Mouse (Mus musculus) retina, embryonic 14.5 days (tissue): ENCODE data around the gene Gm45015.
A peak's percentile ranks its signal among the peaks of the same experiment; 100 is the strongest.
"Not testable (repeated sequence)": the region's sequence is repeated elsewhere in the genome, so short reads cannot be mapped to it uniquely, and the experiment has no call there.

Experiments
- DNase-seq: peaks from one replicate; pipeline ENCODE4 v3.0.0-alpha.2; 2015; ENCODE audit warnings: low spot score

The Gm45015 gene

DNA sequence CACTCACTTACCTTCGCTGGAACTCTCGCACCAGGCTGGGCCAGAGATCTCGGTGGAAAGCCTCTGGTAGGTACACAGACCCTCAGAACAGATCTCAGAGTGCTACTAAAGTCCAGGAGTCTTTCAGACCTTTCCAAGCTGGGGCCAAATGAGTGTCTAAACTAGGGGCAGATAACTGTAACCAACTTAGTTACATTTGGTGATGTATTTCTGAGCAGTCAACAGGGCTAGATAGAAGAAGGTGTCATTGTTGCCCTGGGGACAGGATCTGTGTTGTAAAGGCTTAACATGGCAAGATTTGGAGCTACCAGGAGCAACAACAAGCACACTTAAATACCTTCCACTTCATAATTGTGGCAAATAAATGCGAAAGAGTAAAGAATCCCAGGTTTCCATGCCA is at the start of gene Gm45015:
Gm45015 (minus strand) TSS at position 101 of the 400 bp plus-strand sequence.
- DNase-seq: no peak

DNA sequence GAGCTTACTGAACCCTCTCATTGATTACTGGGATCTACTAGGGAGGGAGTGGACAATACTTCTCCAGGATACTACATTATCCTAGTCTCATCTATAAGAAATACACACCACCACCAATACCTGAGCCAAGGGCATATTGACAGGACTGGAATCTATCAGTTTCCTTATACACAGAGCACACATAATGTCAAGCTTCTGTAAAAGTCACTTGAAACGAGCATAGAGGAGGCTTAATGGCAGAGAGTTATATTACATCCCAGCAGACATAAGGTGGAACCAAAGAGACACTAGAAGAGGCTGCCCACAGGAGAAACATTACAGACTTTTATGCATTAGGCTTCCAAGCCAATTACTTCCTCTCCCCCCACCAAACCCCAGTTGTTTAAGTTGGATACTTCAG is 48.3 kb upstream of the Gm45015 start:
- no peak for DNase-seq

DNA sequence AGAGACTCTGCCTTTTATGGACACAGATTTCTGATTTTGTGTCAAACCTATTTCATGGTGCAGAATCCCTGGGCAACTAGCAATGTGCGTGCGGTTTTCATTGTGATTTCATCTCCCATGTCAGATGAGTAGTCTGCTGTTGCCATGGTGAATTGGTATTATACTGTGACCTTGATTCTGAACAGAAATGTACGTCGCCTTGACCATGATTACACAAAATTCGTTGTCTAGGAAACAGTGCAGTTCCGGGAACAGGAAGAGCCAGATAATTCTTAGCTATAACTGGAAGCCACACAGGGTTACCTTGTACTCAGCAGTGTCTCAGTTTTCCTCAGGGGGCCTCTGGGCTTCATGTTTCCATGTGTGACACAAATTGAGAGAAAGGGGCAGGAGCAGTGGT is 47.8 kb upstream of the Gm45015 start:
- DNase-seq: no peak

DNA sequence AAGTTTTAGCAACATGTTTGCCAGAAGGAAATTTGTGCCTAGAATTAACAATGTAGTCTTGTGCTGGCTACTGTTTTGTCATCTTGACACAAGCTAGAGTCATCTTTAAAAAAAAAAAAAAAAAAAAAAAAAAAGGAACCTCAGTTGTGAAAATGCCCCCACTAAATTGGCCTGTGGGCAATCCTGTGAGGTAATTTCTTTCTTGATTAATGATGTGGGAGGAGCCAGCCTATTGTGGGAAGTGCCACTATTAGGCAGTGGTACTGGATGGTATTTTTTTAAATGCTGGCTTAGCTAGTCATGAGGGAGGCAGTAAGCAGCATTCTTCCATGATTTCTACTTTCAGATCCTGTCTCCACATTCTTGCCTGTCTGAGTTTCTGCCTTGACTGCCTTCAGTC is 26.7 kb upstream of the Gm45015 start:
- no peak for DNase-seq

DNA sequence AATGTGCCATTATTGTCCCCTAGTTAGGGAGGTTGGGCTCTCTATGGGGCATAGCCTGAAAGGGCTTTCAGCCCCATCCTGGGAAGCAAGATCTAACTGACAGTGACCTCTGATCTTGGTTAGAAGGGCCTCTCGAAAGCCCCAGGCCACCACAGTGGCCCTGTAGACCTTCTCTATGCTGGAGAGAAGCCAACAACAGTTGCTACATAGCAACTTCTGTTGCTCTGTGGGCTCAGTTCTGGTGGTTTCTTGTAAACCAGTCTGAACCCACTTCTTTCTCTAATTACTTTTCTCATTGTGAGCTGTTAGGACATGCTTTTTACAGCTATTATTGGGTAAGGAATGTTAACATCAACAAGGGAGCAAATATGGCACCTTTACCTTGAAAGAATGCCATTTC is 20.1 kb upstream of the Gm45015 start:
- no peak for DNase-seq

DNA sequence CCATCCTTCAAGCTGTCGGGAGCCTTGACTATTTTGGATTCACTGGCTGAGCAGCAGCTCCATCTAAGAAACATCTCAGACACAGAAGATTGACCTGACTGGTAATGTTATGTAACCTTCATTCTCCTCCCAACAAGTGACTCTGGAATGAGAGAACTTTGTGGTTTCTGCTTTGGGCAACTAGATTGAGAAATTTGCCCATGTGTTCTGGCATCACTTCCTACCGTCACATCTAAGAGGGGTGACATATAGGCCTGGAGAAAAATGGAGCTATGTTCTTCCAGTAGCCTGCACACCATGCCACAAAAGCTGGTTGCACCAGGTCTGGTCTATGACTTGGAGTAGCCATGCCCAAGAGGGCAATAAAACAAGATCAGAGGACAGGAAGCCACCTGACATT is 19.5 kb upstream of the Gm45015 start:
- DNase-seq: no peak

DNA sequence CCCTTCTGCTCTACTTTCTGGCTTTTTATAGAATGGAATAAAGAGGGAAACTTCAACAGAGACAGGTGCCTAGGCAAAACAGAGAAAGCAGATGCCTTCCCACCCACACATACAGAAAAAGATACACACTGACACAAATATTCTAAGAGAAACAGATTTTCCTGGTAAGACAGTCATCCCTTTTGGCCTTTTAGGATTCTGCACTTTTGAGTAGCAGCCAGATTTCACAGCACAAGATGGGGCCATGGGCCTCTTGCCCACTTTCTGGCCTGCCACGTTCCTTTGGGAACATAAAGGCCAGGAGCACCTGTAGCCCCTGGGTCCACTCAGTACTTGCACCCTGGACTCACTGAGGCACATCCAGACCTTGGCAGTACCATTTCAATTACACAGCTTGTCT is 7.7 kb upstream of the Gm45015 start:
- no peak for DNase-seq

DNA sequence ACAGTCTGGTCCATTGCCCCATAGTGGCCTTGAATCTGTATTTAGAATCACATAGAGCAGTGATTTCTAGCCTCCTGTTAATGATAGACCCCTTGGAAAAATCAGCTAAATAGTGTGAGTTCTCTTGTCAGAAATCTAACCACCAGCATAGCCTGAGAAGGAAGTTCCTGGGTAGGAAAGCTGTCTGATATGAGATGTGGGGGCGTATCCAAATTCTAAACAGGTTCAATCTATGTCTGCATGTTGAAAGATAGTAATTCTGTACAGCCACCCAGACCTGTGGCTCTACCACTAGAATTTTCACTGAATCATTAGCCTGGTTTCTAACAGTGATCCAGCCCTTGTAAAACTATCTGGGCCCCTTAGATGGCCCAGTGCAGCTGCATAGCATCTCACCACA is 7.2 kb upstream of the Gm45015 start:
- no peak for DNase-seq

DNA sequence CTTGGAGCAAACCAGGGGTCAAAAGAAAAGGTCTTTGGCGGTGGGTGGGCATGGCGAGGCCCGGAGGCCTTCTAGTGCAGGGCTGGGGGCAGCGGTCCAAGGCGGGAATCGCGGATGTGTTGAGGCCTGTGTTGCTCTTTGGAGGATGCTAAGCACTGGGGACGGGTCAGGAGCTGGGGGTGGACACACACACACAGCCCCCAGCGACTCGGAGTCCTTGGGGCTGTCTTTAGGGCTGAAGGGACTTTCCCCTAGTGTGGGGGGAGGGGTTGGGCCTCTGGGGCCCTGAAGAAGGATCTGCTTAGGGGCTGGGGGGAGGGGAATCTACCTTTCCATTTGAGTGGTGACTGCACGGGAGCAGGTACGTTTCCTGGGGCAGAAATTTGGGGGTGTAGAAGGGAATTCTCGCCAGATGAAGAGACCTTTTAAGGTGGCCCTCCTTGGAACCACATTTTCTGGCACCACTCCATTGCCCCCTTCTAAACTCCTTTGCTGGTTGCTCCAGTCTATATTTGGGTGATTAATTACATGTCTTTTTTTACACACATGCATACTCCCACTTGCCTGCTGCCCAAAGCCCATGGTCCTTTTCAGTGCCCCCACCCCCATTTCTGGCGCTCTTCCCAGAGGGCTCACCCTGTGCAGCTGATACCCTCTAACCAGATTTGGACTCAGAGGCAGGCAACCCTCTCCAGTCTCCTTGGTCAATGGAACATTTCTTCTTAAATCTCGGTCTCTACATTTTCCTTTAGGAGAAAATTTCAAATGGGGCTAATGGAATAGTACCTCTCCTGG is 6.5 kb upstream of the Gm45015 start:
- peak; percentile 31 for DNase-seq

DNA sequence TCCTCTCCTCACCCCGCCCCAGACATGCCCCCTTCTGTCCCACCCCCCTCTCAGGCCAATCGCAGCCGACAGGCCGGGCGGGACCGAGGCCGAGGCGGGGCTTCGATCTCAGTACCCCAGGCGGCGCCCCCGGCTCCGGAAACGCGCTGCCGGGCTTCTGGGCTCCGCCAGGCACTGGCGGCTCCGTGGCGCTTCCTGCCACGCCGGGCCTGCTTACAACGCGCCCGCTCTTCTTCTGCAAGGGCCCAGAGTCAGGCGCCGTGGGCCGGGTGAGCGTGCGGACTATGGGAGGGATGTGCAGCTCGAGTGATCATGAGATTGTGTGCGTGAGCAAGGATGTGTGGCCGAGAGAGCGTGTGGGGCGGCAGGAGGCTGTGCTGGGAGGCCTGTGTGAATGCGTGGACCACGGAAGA is 5.8 kb upstream of the Gm45015 start, which contains the start of gene Zfp275:
Zfp275 (plus strand) TSS at position 139 of the 413 bp plus-strand sequence.
- DNase-seq: peak; percentile 75

DNA sequence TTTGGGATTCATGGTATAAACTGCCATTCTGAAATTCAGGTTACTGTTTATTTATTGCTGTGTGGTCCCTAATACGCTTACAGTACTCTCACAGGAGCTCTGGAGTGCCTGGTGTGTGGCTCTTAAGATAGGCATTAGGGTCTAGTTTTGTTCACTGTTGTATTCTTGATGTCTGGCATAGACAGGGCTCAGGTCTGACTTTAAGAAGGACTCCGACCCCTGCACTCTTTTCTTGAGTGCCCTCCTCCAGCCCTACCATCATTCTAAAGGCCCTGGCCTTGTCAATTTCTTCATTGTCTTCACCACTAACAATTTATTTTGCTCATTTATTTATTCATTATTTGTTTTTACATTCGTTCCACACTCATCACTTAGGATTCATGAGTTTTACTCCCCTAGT is 5.4 kb upstream of the Gm45015 start:
- peak; percentile 1 for DNase-seq

DNA sequence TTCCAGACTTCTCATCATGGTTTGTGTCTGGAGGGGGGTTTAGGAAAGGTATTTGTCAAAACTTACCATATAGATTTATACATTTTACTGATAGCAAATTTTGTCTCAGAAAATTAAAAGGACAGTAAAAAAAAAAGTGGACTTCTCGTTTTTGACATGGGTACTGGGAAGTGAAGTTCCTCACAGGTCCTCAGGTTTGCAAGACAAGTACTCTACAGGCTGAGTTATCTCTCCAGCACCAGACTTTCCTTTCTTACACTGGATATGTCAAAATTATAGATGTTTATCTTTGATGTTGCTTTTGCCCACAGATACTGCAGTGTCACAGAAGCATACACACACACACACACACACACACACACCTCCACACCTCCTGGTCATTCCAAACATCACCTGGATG is 4.8 kb upstream of the Gm45015 start:
- no peak for DNase-seq

DNA sequence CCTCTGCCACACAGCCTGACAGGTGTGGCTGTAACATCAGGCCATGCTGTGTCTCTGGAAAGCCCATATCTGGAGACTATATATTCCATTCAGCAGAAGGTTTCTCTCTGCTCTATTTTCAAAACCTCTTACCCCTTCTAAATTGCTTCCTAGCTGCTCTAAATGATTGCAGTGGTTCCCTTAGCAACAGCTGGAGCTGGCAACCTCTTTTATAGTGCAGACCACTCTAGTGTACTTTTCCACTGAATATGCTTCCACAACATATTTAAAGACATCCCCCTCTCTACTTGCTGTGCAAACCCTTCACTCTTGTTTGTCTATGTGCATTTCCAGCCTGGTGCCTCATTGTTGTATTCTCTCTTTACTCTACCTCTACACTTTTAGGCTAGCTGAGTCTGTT is 3.1 kb downstream of the Gm45015 start:
- DNase-seq: no peak

DNA sequence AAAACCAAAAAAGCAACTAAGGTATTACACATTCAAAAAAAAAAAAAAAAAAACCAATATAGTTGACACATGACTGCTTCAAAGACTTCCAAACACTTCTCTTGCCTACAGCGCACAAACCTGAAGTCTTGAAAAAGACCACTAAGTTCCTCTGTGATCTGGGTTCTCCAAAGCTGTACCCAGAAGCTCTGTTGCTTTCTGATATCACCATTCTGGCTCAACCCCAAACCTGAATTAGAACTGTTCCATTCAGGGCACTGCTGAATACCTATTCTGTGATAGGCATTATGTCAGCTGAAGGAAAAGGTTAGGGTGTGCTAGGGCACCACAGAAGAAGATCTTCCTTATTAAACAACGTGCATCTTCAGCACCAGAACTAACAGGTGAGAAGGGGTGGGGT is 9.4 kb downstream of the Gm45015 start:
- no peak for DNase-seq

DNA sequence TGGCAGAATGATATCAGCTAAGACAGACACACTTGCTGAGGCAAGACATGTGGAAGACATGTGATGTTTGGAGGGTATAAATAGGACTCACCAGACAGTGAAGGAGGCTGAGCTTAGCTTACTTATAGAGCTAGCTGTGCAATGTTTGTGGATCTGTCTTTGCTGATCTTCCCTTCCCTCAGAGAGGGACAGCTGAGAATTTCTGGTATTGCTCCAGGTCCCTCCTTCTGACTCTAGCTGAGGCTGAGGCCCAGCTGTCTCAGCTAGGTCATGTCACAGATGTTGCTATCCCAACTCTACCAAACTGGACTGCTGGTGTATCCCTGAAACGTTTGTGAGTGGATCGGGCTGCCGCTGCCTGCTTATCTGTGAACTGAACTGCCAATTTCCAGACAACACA is 15.6 kb downstream of the Gm45015 start:
- DNase-seq: no peak

DNA sequence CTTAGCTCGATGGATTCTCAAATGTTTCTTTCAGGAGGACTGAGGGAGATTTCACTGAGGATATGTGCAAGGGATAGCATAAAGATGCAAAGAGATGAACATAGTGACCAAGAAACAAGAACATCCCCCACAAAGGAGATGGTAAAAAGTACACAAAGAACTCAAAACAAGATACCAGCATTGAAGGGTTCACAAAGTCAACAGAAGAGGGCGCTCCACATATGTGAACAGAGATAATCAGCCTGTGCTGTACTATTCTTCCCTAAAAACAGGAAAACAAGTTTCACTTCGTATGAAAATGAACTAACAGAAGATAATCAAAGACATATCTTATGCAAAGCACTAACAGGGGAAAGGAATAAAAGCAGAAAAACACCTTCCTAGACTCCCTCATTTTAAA is 24.1 kb downstream of the Gm45015 start:
- peak; percentile 49 for DNase-seq

DNA sequence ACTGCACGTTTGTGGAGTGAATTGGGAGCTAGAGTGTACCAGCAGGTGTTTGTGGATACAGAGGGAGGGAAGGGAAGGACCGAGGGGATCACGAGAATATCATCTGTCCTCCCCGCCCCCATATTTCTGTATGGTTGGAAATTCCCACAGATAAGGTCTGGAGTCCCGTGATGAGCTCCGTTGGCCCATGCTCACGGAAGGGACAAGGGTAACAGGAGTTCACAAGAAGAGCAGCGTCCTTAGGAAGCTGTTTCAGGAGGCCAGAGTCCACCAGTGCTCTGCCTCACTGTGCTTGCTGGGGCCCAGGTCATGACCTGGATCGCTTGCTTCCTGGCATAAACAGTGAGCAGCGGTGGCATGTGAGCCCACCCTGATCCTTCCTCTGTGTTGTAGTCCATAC is 40.9 kb downstream of the Gm45015 start:
- not testable (repeated sequence) for DNase-seq

DNA sequence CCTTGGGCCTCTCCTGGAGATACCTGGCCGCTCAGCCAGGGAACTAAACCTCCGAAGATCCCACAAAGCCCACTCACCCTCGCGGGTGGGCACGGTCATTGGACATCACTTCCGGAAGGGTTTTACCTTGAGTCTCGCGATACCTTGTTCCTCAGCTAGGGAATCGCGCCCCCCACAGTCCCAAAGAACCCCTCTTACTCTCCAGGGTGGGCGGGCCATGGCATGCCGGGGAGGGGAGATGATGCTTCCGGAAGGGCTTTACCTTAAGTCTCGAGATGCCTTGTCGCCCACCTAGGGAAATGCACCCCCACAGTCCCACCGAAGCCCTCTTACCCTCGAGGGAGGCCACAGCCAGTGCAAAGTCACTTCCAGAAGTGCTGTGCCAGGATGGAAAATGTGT is 43.8 kb downstream of the Gm45015 start, which contains the start of the genes Xlr5a and Xlr5c:
Xlr5a (minus strand) TSS at position 101 of the 400 bp plus-strand sequence.
Xlr5c (minus strand) TSS at position 101 of the 400 bp plus-strand sequence.
- not testable (repeated sequence) for DNase-seq
